Mouse (Mus musculus) liver, postnatal 0 days (tissue): Measurements from ENCODE around the gene Washc4.

Experiments
- CTCF ChIP-seq: sonication (generic); IDR thresholded peaks from 2 replicates; pipeline ENCODE4 v1.5.1; 2016; ENCODE audit warnings: antibody characterized with exemption, low read depth
- EP300 ChIP-seq: IDR thresholded peaks from 2 replicates; pipeline ENCODE4 v1.6.1; 2016; ENCODE audit warnings: antibody characterized with exemption, low read depth, mild to moderate bottlenecking

DNA sequence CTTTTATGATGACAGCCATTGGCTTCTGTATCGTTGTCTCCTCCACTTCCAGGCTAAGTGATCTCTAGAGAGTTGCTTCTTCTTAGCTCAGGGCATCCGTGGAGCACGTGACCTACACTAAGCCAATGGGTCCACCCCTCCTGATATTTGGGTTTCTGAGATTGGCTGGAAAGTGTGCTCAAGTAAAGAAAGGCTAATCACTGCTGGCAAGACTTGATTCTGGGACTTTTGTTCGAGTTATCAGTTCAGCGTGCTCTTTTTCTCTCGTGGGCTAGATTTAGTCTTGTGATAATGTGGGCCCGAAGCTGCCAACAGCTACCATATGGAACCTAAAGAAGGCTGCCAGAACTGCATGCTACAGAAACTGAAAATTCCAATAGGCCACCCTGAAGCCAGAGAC is 1.3 kb upstream of the Washc4 start:
- no peak for TF ChIP-seq EP300
- TF ChIP-seq CTCF: no peak
